Mouse (Mus musculus) retina, embryonic 14.5 days (tissue): ENCODE measurements around the gene Gm9970.
"Not testable (repeated sequence)": the region's sequence is repeated elsewhere in the genome, so short reads cannot be mapped to it uniquely, and the experiment has no call there.

Experiments used
- DNase-seq: peaks from one replicate; pipeline ENCODE4 v3.0.0-alpha.2; 2015; ENCODE audit warnings: low spot score

Gm9970 gene

DNA sequence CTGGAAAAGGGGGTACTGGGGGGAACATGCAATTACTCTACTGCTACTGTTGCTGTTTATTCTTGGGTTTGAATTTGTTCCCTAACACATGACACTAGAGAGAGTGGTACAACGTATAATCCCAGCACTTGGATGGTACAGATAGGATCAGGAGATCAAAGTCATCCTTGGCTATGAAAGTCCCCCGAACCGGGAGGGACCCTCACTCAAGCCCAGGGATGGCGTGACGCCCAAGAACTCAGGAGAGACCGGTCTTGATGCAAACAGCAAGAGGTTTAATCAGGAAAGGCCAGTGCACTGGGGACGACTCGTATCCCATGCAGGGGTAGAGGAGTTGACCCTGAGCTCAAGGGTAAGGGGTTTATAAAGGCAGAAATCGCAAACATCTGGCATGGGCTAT is 18.3 kb downstream of the Gm9970 start:
- DNase-seq, result no peak

GRCm38 (mm10) chr5:31221304-31221945 is 19.6 kb downstream of the Gm9970 start:
- DNase-seq, result peak; percentile 72

GRCm38 (mm10) chr5:31220448-31221303 is 20.4 kb downstream of the Gm9970 start, which contains the start of gene Ppm1g:
Gene Ppm1g, minus strand, starts transcription at chr5:31220687.
- peak; percentile 99 for DNase-seq

- peak; percentile 67 for DNase-seq
Measured at GRCm38 (mm10) chr5:31219911-31220447, 21.1 kb downstream of the Gm9970 start.

GRCm38 (mm10) chr5:31219474-31219873 is 21.6 kb downstream of the Gm9970 start:
- no peak for DNase-seq

DNA sequence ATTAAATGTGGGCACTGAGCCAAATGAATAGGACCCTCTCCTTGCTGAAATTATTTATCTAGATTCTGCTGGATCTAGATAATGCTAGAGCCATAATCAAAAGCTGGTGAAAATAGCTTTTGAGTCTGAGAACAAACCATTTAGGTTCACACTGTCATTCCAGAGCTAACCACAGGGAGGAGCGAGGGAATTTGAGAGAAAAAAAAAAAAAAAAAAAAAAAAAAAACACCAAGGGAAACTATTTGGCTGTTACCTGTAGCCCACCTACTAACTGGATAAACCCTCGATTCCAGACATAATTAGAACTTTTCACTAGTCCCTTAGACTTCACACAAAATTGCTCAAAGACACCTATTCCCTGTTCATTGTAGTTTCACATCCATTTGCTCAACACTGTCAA is 22.0 kb downstream of the Gm9970 start:
- peak; percentile 53 for DNase-seq

GRCm38 (mm10) chr5:31218294-31218693 is 22.7 kb downstream of the Gm9970 start:
- DNase-seq, result no peak

DNA sequence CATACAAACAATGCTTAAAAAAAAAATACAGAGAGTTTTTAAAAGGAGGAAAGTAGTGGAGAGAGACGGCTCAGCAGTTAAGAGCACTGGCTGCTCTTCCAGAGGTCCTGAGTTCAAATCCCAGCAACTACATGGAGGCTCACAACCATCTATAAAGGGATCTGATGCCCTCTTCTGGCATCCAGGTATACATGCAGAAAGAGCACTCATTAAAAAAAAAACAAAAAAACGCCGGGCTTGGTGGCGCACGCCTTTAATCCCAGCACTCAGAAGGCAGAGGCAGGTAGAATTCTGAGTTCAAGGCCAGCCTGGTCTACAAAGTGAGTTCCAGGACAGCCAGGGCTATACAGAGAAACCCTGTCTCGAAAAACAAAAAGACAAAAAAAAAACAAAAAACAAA is 24.5 kb downstream of the Gm9970 start:
- not testable (repeated sequence) for DNase-seq

- no peak for DNase-seq
Measured at GRCm38 (mm10) chr5:31204421-31204820, 36.6 kb downstream of the Gm9970 start.

DNA sequence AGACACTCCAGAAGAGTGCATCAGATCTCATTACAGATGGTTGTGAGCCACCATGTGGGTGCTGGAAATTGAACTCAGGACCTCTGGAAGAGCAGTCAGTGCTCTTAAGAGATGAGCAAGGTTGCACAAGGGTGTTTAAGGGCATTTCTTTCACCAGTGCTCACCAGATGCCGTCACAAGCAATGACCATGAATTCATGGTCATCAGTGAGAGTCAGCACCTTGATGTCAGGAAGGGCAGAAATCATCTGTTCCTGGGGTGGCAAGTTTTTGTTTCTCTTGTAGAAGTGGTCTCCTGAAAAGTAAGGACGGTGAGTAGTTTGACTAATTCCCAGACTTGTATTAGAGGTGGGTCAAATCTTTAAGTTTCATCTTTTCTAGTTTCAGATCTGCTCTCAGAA is 37.2 kb downstream of the Gm9970 start:
- DNase-seq, result no peak

DNA sequence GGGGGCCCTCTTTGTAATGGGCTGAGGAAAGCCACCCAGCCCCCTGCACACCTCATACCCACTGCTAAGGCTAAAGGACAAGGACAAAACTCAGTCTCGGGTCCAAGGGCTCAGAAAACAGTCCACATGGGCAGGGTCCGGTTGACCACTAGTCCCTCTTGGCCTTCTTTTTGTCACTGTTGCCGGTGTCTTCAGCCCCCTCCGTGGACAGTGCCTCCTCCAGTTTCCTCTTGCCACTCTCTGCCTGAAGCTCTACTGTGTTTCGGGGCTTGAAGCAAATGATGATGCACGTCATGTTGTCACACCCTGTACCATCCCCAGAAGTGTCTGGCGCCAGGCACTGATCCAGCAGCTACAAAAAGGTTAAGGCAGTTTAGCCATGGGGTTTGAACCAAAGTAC is 38.1 kb downstream of the Gm9970 start:
- DNase-seq, result no peak

DNA sequence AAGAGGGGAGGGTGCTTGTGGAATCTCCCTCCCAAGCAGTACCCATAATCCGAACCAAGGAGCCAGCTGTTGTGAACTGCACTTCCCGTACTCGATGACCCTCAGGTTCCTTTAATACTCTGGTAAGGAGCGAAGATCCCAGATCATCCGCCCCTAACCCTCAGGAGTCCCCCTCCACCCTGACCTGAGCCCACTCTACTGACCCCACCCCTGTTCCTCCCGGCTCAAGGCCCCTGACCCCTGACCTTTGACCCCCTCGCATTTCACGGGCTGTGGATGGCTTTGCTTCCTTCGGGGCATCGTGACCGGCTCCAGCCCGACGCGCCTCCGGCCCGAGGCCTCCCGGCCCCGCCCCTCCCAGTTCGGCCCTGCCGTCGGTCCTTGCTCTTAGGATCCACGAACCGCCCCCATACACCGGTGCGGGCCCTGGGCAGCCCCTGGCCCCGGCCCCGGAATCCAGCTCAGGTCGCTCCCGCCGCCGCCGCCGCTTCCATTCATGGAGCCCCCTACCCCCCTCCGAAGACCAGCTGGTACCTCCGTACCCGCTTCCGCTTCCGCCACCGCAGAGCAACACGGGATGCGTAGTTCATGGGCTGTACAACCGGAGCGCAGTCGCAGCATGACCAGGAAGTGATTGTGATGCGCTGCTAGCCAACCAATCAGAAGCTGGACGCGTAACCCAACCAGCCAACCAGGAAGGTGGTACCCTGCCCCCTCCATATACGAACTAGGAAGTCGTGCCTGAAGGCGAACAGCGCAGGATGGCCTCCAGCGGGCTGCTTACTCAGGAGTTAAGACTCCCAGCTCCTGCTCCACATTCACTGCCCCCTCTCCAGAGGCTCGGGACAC is 39.1 kb downstream of the Gm9970 start, which contains the start of gene Zfp513:
Gene Zfp513 (minus strand): TSS at position 562 of the 849 bp plus-strand sequence.
- DNase-seq, result peak; percentile 99

DNA sequence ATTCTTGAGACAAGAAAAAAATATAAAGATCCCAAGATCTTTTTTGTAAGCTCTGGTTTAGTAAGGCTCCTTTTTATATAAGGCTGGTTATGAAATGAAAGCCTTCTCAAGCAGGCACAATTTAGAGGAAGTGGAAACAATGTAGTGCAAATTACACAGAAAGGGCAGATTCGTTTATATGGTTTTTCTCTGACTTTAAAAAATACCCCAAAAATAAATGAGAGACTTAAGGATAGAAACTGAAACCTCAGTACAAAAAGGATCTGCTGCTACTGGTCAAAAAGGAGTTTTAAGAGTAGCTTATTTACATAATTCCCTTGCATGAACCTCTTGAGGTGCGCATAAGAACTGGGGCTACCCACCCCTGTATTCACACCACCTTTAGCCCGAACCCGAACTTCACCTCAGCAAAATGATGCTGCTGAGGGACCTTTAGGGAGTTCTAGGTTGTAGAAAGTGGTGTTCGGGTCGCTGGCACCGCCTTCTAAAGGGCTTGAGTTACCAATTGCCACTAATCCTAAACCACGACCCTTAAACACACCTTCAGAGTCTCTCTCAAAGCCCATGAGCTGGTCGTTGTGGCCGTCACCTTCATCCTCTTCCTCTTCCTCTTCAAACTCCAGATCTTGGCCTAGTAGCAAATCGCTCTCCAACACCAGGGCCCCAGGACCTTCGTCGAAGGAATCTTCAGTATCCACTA is 39.8 kb downstream of the Gm9970 start:
- DNase-seq, result no peak

DNA sequence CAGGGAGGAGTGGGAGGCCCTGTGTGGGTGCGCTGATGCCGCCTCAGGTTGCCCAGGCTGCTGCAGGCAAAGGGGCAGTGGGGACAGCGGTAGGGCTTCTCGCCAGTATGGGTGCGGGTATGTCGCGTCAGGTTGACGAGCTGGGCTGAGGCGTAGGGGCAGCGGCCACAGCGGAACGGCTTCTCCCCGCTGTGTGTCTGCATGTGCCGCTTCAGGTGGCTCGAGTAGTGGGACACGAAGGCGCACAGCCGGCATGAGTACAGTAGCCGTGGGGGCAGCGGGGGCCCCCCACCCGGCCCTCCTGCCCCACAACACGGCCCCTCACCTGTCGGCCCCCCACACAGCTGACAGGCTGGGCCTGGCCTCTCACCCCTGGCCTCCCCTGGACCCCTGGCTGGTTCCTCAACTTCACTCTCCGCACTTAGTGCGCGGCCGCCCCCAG is 40.7 kb downstream of the Gm9970 start:
- no peak for DNase-seq

DNA sequence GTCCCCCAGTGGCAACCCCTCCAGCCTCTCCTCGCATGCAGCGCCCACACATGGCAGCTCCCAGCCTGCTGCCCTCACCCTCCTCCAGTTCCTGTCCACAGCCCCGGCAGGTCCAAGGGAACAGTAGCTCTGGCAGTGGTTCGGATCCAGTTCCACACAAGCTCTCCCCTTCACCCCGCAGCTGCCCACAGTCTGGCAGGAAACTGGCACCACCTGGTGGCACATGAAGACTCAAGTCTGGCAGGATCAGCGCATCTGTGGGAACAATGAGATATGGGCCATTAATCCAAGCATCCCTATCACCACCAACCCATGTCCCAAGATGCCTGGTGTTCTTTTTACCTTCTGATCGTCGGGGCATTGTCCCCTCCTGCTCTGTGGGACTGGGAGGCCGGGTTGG is 41.1 kb downstream of the Gm9970 start:
- DNase-seq, result peak; percentile 16

GRCm38 (mm10) chr5:31199321-31199892 is 41.6 kb downstream of the Gm9970 start:
- no peak for DNase-seq

- DNase-seq, result no peak
Measured at GRCm38 (mm10) chr5:31198616-31199320, 42.3 kb downstream of the Gm9970 start.

DNA sequence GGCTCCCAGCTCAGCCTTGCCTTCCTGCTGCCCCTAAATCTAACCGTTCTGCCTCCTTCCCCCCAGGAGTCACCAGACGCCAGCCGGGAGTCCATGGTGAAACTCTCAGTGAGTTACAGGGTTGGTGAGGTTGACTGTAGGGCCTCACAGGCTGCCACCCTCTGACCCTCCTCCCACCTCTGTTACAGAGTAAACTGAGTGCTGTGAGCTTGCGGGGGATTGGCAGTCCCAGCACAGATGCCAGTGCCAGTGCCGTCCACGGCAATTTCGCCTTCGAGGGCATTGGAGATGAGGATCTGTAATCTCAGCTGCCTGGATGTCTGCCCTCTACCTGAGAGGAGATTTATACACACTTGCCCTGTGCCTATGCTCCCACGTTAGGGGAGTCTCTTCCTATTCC is 42.9 kb downstream of the Gm9970 start:
- DNase-seq, result no peak

- no peak for DNase-seq
Measured at GRCm38 (mm10) chr5:31197072-31197471, 44.0 kb downstream of the Gm9970 start.

DNA sequence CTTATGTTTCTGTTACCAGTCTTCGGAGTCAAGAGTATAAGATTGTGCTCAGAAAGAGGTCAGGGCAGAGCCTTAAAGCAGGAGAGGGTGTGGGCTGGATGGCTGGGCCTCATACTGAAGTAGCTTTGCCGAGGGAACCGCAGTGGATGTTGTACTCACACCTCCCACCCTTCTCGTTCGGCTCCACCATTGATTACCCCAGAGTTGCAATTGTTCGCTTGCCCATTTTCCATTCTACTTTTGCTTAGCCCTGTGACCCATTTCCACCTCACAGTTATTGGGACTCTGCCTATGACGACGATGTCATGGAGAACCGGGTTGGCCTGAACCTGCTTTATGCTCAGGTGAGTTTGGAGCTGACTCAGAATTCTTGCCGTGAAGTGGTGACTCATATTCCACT is 44.8 kb downstream of the Gm9970 start:
- no peak for DNase-seq
